Mouse (Mus musculus) kidney, adult 18-20 months (tissue): ENCODE results near the gene Bdh2.
A peak's percentile ranks its signal among the peaks of the same experiment; 100 is the strongest.

Experiments
- DNase-seq: peaks from one replicate; pipeline ENCODE4 v3.0.0; 2021

Gene Bdh2

GRCm38 (mm10) chr3:135280669-135281415 is at the start of gene Bdh2:
Gene Bdh2, plus strand, starts transcription at chr3:135281221.
- peak; percentile 85 for DNase-seq

GRCm38 (mm10) chr3:135232058-135232457 is 49.0 kb upstream of the Bdh2 start:
- DNase-seq = no peak

GRCm38 (mm10) chr3:135232462-135232861 is 48.6 kb upstream of the Bdh2 start:
- no peak for DNase-seq

- DNase-seq = no peak
Observed at GRCm38 (mm10) chr3:135245733-135246132, 35.3 kb upstream of the Bdh2 start.

GRCm38 (mm10) chr3:135246828-135247227 is 34.2 kb upstream of the Bdh2 start:
- DNase-seq = no peak

GRCm38 (mm10) chr3:135249104-135249503 is 31.9 kb upstream of the Bdh2 start:
- DNase-seq = no peak

- no peak for DNase-seq
Observed at GRCm38 (mm10) chr3:135251825-135252224, 29.2 kb upstream of the Bdh2 start.

GRCm38 (mm10) chr3:135254784-135255183 is 26.2 kb upstream of the Bdh2 start:
- DNase-seq = no peak

- no peak for DNase-seq
Observed at GRCm38 (mm10) chr3:135258919-135259318, 22.1 kb upstream of the Bdh2 start.

GRCm38 (mm10) chr3:135260233-135260632 is 20.8 kb upstream of the Bdh2 start:
- DNase-seq = no peak

- no peak for DNase-seq
Observed at GRCm38 (mm10) chr3:135268616-135269015, 12.4 kb upstream of the Bdh2 start.

- peak; percentile 68 for DNase-seq
Observed at GRCm38 (mm10) chr3:135269391-135269990, 11.5 kb upstream of the Bdh2 start.

- no peak for DNase-seq
Observed at GRCm38 (mm10) chr3:135272627-135273026, 8.4 kb upstream of the Bdh2 start.

GRCm38 (mm10) chr3:135273047-135273446 is 8.0 kb upstream of the Bdh2 start:
- DNase-seq = no peak

GRCm38 (mm10) chr3:135280160-135280559 is 861 bp upstream of the Bdh2 start:
- no peak for DNase-seq

GRCm38 (mm10) chr3:135281701-135282100 is 680 bp downstream of the Bdh2 start:
- DNase-seq = no peak

GRCm38 (mm10) chr3:135285256-135285655 is 4.2 kb downstream of the Bdh2 start:
- DNase-seq = no peak

- DNase-seq = no peak
Observed at GRCm38 (mm10) chr3:135285807-135286206, 4.8 kb downstream of the Bdh2 start.

GRCm38 (mm10) chr3:135288138-135288750 is 7.2 kb downstream of the Bdh2 start:
- DNase-seq = peak; percentile 70

GRCm38 (mm10) chr3:135289148-135289547 is 8.1 kb downstream of the Bdh2 start:
- no peak for DNase-seq

- peak; percentile 37 for DNase-seq
Observed at GRCm38 (mm10) chr3:135290249-135290894, 9.4 kb downstream of the Bdh2 start.

GRCm38 (mm10) chr3:135293703-135294102 is 12.7 kb downstream of the Bdh2 start:
- no peak for DNase-seq

GRCm38 (mm10) chr3:135295559-135295958 is 14.5 kb downstream of the Bdh2 start:
- DNase-seq = no peak

- DNase-seq = no peak
Observed at GRCm38 (mm10) chr3:135298560-135298959, 17.5 kb downstream of the Bdh2 start.
